Mouse (Mus musculus) effector memory CD4-positive, alpha-beta T cell, adult 7 months (primary cell): Measurements from ENCODE around the gene Dlgap1. TPM values are rescaled to one million over a fixed set of nuclear protein-coding genes. Genes with fewer than 3 reads are reported as not detected.

Experiments
- polyA plus RNA-seq: library from polyadenylated mRNA; unstranded; fragments of 100-300 nt; shearing (Covaris generic); gene quantifications from one replicate; pipeline ENCODE4 v1.2.1, GENCODE M21; 2017

Dlgap1 gene
- polyA plus RNA-seq: 1.6 TPM

GRCm38 (mm10) chr17:69969021-69969815 lies at the start of gene Dlgap1:
Dlgap1 (plus strand) TSS chr17:69969073.

DNA sequence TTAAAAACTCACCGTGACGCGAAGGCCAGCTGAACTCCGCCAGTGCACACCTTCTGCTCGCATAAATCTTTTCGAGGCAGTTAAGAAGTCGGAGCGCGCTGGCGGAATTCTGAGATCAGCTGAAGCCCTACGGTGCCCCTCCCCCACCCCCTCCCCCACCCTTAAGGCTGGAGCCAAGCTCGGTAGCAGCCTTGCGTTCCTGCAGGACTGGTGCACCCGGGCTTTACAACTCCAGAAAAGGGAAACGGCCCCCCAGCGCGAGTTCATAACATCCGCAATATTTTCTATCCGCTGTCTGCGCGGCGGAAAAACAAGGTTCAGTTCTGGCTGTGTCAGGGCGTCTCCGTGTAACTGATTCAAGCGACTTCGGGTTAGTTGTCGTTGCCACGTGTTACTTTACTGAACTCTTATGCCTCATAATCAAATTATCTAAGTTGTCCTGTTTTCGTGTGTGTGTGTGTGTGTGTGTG lies 884.6 kb downstream of the Dlgap1 start, which contains the start of gene Tgif1:
TSS of gene Tgif1 (minus strand) at position 111 of the 470 bp plus-strand sequence.

